Mouse (Mus musculus) C2C12 (cell line): ENCODE data around the gene Ip6k3. TPM values are rescaled to one million over a fixed set of nuclear protein-coding genes. Genes with fewer than 3 reads are reported as not detected.

ENCODE experiments used
- H3K27me3 ChIP-seq: one replicate; pipeline ENCODE4 v1.6.1; 2011; ENCODE audit not compliant: control insufficient read depth, insufficient read depth, insufficient read length
- H3K36me3 ChIP-seq: one replicate; pipeline ENCODE4 v1.6.1; 2011; ENCODE audit not compliant: control insufficient read depth, insufficient read depth
- H3K4me3 ChIP-seq: one replicate; pipeline ENCODE4 v1.5.1; 2011; ENCODE audit warnings: mild to moderate bottlenecking, control low read depth; ENCODE audit not compliant: poor library complexity, insufficient read depth, severe bottlenecking
- H3K79me2 ChIP-seq: one replicate; pipeline ENCODE4 v1.6.1; 2011; ENCODE audit not compliant: control insufficient read depth, insufficient read depth
- H3K79me3 ChIP-seq: one replicate; pipeline ENCODE4 v1.6.1; 2011; ENCODE audit warnings: low read depth, control low read depth
- H3ac ChIP-seq: one replicate; pipeline ENCODE3; 2011; ENCODE audit warnings: low read depth; ENCODE audit not compliant: control insufficient read depth, insufficient read length
- CEBPB ChIP-seq: IDR thresholded peaks from one replicate; pipeline ENCODE4 v1.6.1; 2011; ENCODE audit warnings: low read depth, mild to moderate bottlenecking, control low read depth, moderate library complexity
- CTCF ChIP-seq: IDR thresholded peaks from one replicate; pipeline ENCODE4 v1.5.1; 2011; ENCODE audit not compliant: control insufficient read depth, insufficient read depth, insufficient read length
- FOSL1 ChIP-seq: IDR thresholded peaks from one replicate; pipeline ENCODE4 v1.8.0; 2011; ENCODE audit warnings: mild to moderate bottlenecking, low read length; ENCODE audit not compliant: poor library complexity, insufficient read depth, severe bottlenecking
- MAX ChIP-seq: IDR thresholded peaks from one replicate; pipeline ENCODE4 v1.6.1; 2011; ENCODE audit warnings: mild to moderate bottlenecking, control low read depth
- MYOD1 ChIP-seq: IDR thresholded peaks from one replicate; pipeline ENCODE4 v1.6.1; 2011; ENCODE audit warnings: low read depth; ENCODE audit not compliant: control insufficient read depth, insufficient read length
- MYOG ChIP-seq: IDR thresholded peaks from one replicate; pipeline ENCODE4 v1.6.1; 2011; ENCODE audit not compliant: control insufficient read depth, insufficient read length; ENCODE audit errors: extremely low read depth
- USF1 ChIP-seq: IDR thresholded peaks from one replicate; pipeline ENCODE4 v1.6.1; 2011; ENCODE audit warnings: low read depth, mild to moderate bottlenecking, control low read depth, moderate library complexity
- polyA plus RNA-seq: library from polyadenylated mRNA; unstranded; fragments of >200 nt; fragmentation: generic; extraction: Trizol; gene quantifications from one replicate; pipeline ENCODE4 v1.2.1, GENCODE M21; 2012; ENCODE audit warnings: missing spikeins

Gene Ip6k3
- polyA plus RNA-seq, 1 experiment, result 0.08 TPM

DNA sequence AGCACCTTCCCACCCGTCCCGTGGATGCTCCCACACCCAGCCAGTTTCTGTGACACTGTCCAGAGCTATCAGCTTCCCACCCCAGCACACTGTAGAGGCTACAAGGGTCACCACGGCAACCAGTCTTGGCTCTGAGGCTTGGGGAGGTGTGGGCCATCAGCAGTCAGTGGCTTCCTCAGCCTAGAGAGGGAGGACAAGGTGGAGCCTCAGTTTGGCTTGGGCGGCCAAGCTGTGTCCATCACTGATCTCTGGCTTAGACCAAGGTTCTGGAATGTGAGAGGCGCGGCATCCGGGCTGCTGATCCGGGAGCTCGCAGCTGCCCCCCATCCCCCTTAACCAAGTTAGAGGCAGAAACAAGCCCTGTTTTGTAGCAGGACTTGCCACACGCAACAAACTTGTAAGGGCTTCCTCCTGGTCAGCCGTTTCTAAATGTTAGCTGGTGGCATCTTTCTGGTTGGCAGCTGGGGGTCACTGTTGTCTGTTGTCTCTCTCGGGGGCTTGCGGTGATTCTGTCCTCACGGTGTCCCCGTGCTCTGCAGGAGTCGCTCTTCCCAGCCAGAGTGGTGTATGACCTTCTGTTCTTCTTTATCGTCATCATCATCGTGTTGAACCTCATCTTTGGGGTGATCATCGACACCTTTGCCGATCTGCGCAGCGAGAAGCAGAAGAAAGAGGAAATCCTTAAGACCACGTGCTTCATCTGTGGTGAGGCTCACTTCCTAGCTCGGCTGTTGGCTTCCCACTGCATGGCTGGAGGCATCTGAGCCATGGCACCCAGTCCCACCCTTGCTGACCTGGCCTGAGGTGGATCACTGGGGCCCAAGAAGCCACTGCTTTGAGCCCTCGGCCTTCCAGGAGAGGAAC is 48.7 kb downstream of the Ip6k3 start:
- H3K36me3 ChIP-seq, result peaks cover 58% of the 10 kb centered on the region
- no peak overlapping the region for H3ac ChIP-seq
- TF ChIP-seq MAX (no peak), CTCF (no peak), MYOD1 (no peak)
- H3K79me3 ChIP-seq, result no peaks in the 10 kb centered on the region
- no peak overlapping the region for H3K4me3 ChIP-seq
- no peaks in the 10 kb centered on the region for H3K79me2 ChIP-seq
- H3K27me3 ChIP-seq, result no peaks in the 10 kb centered on the region

DNA sequence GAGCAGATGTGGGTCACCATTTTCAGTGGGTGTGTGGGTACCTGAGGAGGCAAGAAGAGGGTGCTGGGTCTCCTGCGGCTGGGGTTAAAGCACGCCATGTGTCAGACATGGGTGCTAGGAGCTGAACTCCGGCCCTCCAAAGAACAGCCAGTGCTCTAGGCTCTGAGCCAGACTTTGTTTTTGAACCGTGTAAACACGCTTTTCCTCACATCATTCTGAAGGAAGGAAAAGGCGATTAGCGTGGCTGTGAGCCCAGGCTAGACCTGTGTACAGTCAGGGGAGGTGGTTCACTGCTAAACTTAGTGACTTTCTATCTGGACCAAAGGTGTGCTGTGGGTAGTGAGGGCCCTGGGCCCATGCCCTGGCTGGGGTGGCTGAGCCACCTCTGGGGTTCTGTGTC is 57.5 kb downstream of the Ip6k3 start:
- no peaks in the 10 kb centered on the region for H3K79me3 ChIP-seq
- H3ac ChIP-seq, result no peak overlapping the region
- no peak for TF ChIP-seq MYOD1
- TF ChIP-seq CTCF, result no peak
- TF ChIP-seq CEBPB, result no peak
- TF ChIP-seq MAX, result no peak
- TF ChIP-seq FOSL1, result no peak
- TF ChIP-seq USF1, result no peak
- TF ChIP-seq MYOG, result no peak
- peaks cover 32% of the 10 kb centered on the region for H3K36me3 ChIP-seq
- no peaks in the 10 kb centered on the region for H3K27me3 ChIP-seq
- H3K79me2 ChIP-seq, result no peaks in the 10 kb centered on the region
- no peak overlapping the region for H3K4me3 ChIP-seq

DNA sequence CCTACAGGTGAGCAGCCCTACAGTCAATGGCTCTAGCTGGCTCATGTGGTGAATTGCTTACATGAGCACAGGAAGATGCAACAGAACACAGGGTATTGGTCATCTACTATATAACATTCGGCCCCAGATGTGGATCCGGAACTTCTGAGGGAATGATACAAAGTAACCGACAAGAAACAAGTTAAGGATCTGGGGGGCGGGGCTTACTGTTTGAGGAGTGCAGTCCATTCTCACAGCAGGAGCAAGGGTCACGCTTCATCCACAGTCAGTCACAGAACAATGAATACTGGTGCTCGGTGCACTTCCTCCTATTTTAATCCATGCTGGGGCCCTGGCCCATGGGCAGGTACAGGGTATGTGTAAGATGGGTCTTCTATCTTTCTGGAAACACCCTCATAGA is 59.7 kb downstream of the Ip6k3 start:
- Histone ChIP-seq H3K79me3 (no peaks in the 10 kb centered on the region), H3ac (no peak overlapping the region), H3K4me3 (no peak overlapping the region), H3K79me2 (no peaks in the 10 kb centered on the region), H3K36me3 (peaks cover 34% of the 10 kb centered on the region), H3K27me3 (no peaks in the 10 kb centered on the region)
- TF ChIP-seq FOSL1, result no peak

DNA sequence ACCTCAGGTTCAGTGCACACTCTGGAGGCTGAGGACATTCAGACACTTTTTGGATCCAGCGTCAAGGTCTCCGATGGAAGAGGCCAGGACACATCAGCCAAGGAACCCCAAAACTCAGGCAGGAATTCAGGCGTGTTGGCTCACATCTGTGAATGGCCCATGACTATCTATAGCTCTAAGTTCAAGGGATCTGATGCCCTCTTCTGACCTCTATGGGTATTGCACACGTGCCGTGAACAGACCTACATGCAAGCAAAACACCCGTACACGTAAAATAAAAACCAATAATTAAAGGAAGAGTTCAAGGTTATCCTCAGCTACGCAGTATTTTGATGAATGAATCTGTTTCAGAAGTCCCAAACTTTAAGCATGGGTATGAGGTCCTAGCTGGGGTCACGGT is 60.9 kb downstream of the Ip6k3 start:
- no peak for TF ChIP-seq USF1
- TF ChIP-seq CTCF, result no peak
- TF ChIP-seq MYOD1, result no peak
- no peak for TF ChIP-seq MYOG
- TF ChIP-seq CEBPB, result no peak
- TF ChIP-seq MAX, result no peak
- no peak for TF ChIP-seq FOSL1

DNA sequence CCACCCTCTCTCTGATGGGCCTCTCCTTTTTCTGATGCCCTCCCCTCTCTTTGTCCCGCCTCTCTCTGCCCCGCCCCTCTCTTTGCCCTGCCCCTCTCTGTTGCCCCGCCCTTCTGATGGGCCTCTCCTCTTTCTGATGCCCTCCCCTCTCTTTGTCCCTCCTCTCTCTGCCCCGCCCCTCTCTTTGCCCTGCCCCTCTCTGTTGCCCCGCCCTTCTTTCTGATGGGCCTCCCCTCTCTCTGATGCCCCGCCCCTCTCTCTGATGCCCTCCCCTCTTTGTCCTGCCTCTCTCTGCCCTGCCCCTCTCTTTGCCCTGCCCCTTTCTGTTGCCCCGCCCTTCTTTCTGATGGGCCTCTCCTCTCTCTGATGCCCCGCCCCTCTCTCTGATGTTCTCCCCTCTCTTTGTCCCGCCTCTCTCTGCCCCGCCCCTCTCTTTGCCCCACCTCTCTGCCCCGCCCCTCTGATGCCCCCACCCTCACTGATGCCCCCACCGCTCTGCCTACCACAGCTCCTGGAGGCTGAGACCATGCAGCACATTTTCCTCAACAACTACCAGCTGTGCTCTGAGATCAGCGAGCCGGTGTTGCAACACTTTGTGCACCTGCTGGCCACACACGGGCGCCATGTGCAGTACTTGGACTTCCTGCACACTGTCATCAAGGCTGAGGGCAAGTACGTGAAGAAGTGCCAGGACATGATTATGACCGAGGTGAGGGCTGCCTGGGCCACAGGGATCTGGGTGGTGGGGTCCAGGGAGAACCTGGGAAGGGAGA is 61.7 kb downstream of the Ip6k3 start:
- H3K4me3 ChIP-seq, result no peak overlapping the region
- peaks cover 31% of the 10 kb centered on the region for H3K36me3 ChIP-seq
- no peaks in the 10 kb centered on the region for H3K27me3 ChIP-seq
- no peaks in the 10 kb centered on the region for H3K79me3 ChIP-seq
- no peak overlapping the region for H3ac ChIP-seq
- no peaks in the 10 kb centered on the region for H3K79me2 ChIP-seq
- TF ChIP-seq CTCF (no peak), CEBPB (peak; percentile 49)

More for the DNA sequence above, 60.9 kb downstream of the Ip6k3 start:
- Histone ChIP-seq H3K36me3 (peaks cover 36% of the 10 kb centered on the region), H3K27me3 (no peaks in the 10 kb centered on the region), H3K79me3 (no peaks in the 10 kb centered on the region), H3K79me2 (no peaks in the 10 kb centered on the region), H3ac (no peak overlapping the region), H3K4me3 (no peak overlapping the region)

DNA sequence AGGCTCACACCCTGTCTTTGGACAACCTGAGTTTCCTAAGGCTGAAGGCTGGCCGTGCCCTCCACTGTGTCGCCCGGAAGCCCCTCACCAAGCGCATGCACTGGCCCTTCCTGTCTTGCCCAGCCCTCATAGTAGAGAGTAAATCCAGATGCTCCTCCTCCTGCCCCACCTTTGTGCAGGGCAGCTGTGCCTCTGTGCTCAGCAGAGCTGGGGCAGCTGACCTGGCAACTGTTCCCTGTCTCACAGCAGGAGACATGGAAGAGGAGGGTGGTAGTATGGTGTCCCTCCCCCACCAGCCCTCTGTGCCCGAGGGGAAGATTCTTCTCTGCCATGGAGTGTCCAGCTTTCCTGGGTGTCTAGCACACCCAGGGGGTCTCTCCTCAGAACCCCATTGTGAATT is 65.9 kb downstream of the Ip6k3 start:
- Histone ChIP-seq H3K79me3 (no peaks in the 10 kb centered on the region), H3K27me3 (no peaks in the 10 kb centered on the region), H3K36me3 (peaks cover 35% of the 10 kb centered on the region), H3ac (no peak overlapping the region), H3K79me2 (no peaks in the 10 kb centered on the region), H3K4me3 (no peak overlapping the region)
- TF ChIP-seq MYOD1, result no peak
- TF ChIP-seq FOSL1, result no peak
- TF ChIP-seq CEBPB, result no peak
- TF ChIP-seq MAX, result no peak
- no peak for TF ChIP-seq USF1
